Comparison of ENCODE assay signal across 23 mouse cellular contexts in genomic region chr16:95838478-95838846, GRCm38 (mm10).
"Had no signal": no experiment of that assay in that cellular context is flagged by ENCODE, and none has a peak within 500 bp of the region (broad histone marks: within the 10 kb centered on the region; RNA-seq: fewer than 3 reads in every experiment).

No protein-coding gene starts in this region.

- ATAC-seq: inflammation-experienced regulatory T-cells, adult 6 months; intestine, embryonic 15.5 days had no signal

- H3K4me1 ChIP-seq: intestine, embryonic 15.5 days had no signal

- H3K4me2 ChIP-seq: heart, embryonic 12.5 days; hindbrain, embryonic 13.5 days; hindbrain, embryonic 15.5 days; intestine, embryonic 15.5 days; kidney, embryonic 15.5 days; limb, embryonic 12.5 days; liver, embryonic 11.5 days; liver, embryonic 13.5 days; liver, embryonic 15.5 days had no signal

- H3K9ac ChIP-seq: heart, embryonic 12.5 days; hindbrain, embryonic 13.5 days; hindbrain, embryonic 15.5 days; intestine, embryonic 15.5 days; kidney, embryonic 15.5 days; limb, embryonic 12.5 days; liver, embryonic 13.5 days; liver, embryonic 15.5 days had no signal

- H3K27me3 ChIP-seq: heart, embryonic 12.5 days; hindbrain, embryonic 13.5 days; hindbrain, embryonic 15.5 days; intestine, embryonic 15.5 days; kidney, embryonic 15.5 days; limb, embryonic 12.5 days; liver, embryonic 13.5 days; liver, embryonic 15.5 days had no signal

- H3K27ac ChIP-seq: gastrocnemius, adult 2 months; hindbrain, embryonic 13.5 days; hindbrain, embryonic 15.5 days; intestine, embryonic 15.5 days; kidney, embryonic 15.5 days; kidney, postnatal 0 days; limb, embryonic 12.5 days; liver, embryonic 13.5 days; liver, embryonic 15.5 days had no signal

- H3K36me3 ChIP-seq: heart, embryonic 12.5 days; hindbrain, embryonic 13.5 days; hindbrain, embryonic 15.5 days; intestine, embryonic 15.5 days; kidney, embryonic 15.5 days; limb, embryonic 12.5 days; liver, embryonic 13.5 days; liver, embryonic 15.5 days had no signal

- H3K4me3 ChIP-seq: gastrocnemius, adult 2 months; heart, embryonic 12.5 days; hindbrain, embryonic 13.5 days; hindbrain, embryonic 15.5 days; intestine, embryonic 15.5 days; kidney, embryonic 15.5 days; limb, embryonic 12.5 days; liver, embryonic 13.5 days; liver, embryonic 15.5 days had no signal

- H3K9me3 ChIP-seq: hindbrain, embryonic 13.5 days; hindbrain, embryonic 15.5 days; intestine, embryonic 15.5 days; kidney, embryonic 15.5 days; liver, embryonic 13.5 days; liver, embryonic 15.5 days had no signal

- DNase-seq: gastrocnemius, adult 2 months; gastrocnemius, postnatal 10 days; gastrocnemius, postnatal 25 days; heart, postnatal 10 days; heart, postnatal 4 days; kidney, adult 11 months; kidney, adult 9 months; kidney, postnatal 14 days; kidney, postnatal 36 days; layer of hippocampus, adult 9-11 months; layer of hippocampus, postnatal 36 days; left cerebral cortex, postnatal 4 days; liver, embryonic 13.5 days had no signal
